Mouse (Mus musculus): ENCODE results near the gene Rcbtb2.

DNA sequence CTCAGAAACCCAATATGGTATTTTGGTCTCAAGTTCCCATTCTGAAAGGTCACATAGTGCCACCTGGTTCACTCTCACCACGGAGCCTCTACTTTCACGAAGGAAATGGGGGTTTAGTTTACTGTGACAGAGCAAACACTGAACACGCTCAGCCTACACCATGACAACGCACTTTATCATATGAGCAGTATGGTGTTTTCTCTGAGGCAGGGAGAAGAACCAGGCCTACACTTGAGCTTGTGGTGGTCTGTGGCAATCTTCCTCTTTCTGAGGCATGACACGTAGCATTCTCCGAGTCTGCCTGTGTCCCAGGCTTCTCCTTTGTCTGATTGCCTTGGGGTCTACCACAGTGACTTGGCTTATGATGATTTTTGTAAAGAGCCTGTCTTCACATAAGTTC lies 53.0 kb downstream of the Rcbtb2 start:
- TF ChIP-seq POLR2A (IDR thresholded peaks at IDR 0.05; ENCODE audit: control insufficient read depth, extremely low read depth, insufficient read depth, low read length, poor library complexity) (no peak), CTCF (IDR thresholded peaks at IDR 0.05; ENCODE audit: borderline replicate concordance, control insufficient read depth, extremely low read depth, insufficient read depth, low read length, poor library complexity) (no peak)

Measured in thymus, adult 2 months (tissue).